8 mouse cellular contexts compared by ENCODE assay signal in genomic region chr7:109536451-109536946, GRCm38 (mm10). TPM values are rescaled to one million over a fixed set of nuclear protein-coding genes. Genes with fewer than 3 reads are reported as not detected.
DNase-seq lines count a peak whose midpoint lies in the region; ATAC-seq and TF ChIP-seq lines count a peak whose summit lies in the region.

No protein-coding gene starts in this region.

- H3K4me1 ChIP-seq in forebrain, postnatal 0 days (ENCODE audit: insufficient read depth) = no peaks in the 10 kb centered on the region; the same call in 1 of the 2 replicates
- peaks cover 11% of the 10 kb centered on the region for H3K4me1 ChIP-seq in hindbrain, embryonic 16.5 days (ENCODE audit: control insufficient read depth, insufficient read depth, low read depth, low read length)

- no peak overlapping the region for H3K27ac ChIP-seq in forebrain, postnatal 0 days (ENCODE audit: low read depth, low read length)
- peak overlapping the region; percentile 64 for H3K27ac ChIP-seq in hindbrain, embryonic 16.5 days (ENCODE audit: low read depth, low read length)

- DNase-seq in heart, adult 18-20 months = peak; percentile 72 to 76
- no peak for DNase-seq in heart, adult 8-10 months (ENCODE audit: low spot score)
- peak; percentile 93 for DNase-seq in brain, embryonic 14.5 days (ENCODE audit: low read depth)
- DNase-seq in forebrain, postnatal 0 days = peak; percentile 64
- DNase-seq in lung, postnatal 36 days = peak; percentile 57
- DNase-seq in B cell, adult 2 months = no peak

- no peak overlapping the region for H3K4me2 ChIP-seq in forebrain, postnatal 0 days (ENCODE audit: low read depth)
- H3K4me2 ChIP-seq in hindbrain, embryonic 16.5 days (ENCODE audit: low read length) = no peak overlapping the region

- 18% methylated on average over 4 of the region's 4 CpGs for WGBS in forebrain, postnatal 0 days
- WGBS in hindbrain, embryonic 16.5 days = 29% methylated on average over 4 of the region's 4 CpGs

- no peak for TF ChIP-seq POLR2A in brain, embryonic 14.5 days (IDR thresholded peaks at IDR 0.05; ENCODE audit: borderline replicate concordance, extremely low read depth, insufficient read depth, insufficient read length, poor library complexity, severe bottlenecking)

- no peak for TF ChIP-seq CTCF in brain, embryonic 14.5 days (IDR thresholded peaks at IDR 0.05; ENCODE audit: borderline replicate concordance, extremely low read depth, insufficient read depth, insufficient read length)
- TF ChIP-seq CTCF in forebrain, postnatal 0 days (IDR thresholded peaks at IDR 0.05; ENCODE audit: low read depth) = 0 out of 2 replicates have a peak, but pooled peaks have one; percentile 6

- no peak overlapping the region for H3K9ac ChIP-seq in forebrain, postnatal 0 days
- no peak overlapping the region for H3K9ac ChIP-seq in hindbrain, embryonic 16.5 days (ENCODE audit: low read depth, low read length)

- H3K27me3 ChIP-seq in forebrain, postnatal 0 days (ENCODE audit: insufficient read depth, low read length) = no peaks in the 10 kb centered on the region
- no peaks in the 10 kb centered on the region for H3K27me3 ChIP-seq in hindbrain, embryonic 16.5 days (replicated peaks; ENCODE audit: control insufficient read depth, insufficient read depth, low read length)

- H3K4me3 ChIP-seq in forebrain, postnatal 0 days (ENCODE audit: low read depth, low read length) = no peak overlapping the region
- H3K4me3 ChIP-seq in hindbrain, embryonic 16.5 days (ENCODE audit: low read length) = no peak overlapping the region

- no peaks in the 10 kb centered on the region for H3K9me3 ChIP-seq in forebrain, postnatal 0 days (ENCODE audit: low read length)
- no peaks in the 10 kb centered on the region for H3K9me3 ChIP-seq in hindbrain, embryonic 16.5 days (ENCODE audit: control insufficient read depth, low read length)

- peaks cover 10% of the 10 kb centered on the region; the same call in 1 of the 2 replicates for H3K36me3 ChIP-seq in forebrain, postnatal 0 days (ENCODE audit: insufficient read depth)
- no peaks in the 10 kb centered on the region for H3K36me3 ChIP-seq in hindbrain, embryonic 16.5 days (ENCODE audit: control insufficient read depth, insufficient read depth, low read length)

- peak; percentile 85 for ATAC-seq in forebrain, postnatal 0 days
- peak; percentile 93 for ATAC-seq in hindbrain, embryonic 16.5 days
- ATAC-seq in inflammation-experienced regulatory T-cells, adult 6 months = no peak

RNA-seq across cellular contexts. Expression of gene Rpl27a, which starts 17.6 kb away (rescaled TPM):
- total RNA-seq in heart, adult 18-20 months (2021) = 10 to 100 TPM; 93.0 to 99.0 TPM
- total RNA-seq in heart, adult 8-10 months (2022) = 100 to 1,000 TPM in 2 of 4 experiments, 10 to 100 TPM in 2; 82.2 to 125 (median 99.4) TPM
- polyA plus RNA-seq in brain, embryonic 14.5 days (2012; rRNA removed) = 440 and 482 TPM in 2 replicates
- 433 and 606 TPM in 2 replicates for total RNA-seq in forebrain, postnatal 0 days (2014; rRNA removed)
- polyA plus RNA-seq in forebrain, postnatal 0 days (2015; fragmentation: Nextera tagmentation; extraction: Ambion mirVana) = 94.1 and 102 TPM in 2 replicates
- polyA plus RNA-seq in hindbrain, embryonic 16.5 days (2015; fragmentation: Nextera tagmentation; extraction: Ambion mirVana) = 76.0 and 80.8 TPM in 2 replicates
- 100 to 1,000 TPM; 216 to 323 (median 255) TPM for polyA plus RNA-seq in inflammation-experienced regulatory T-cells, adult 6 months (2017; shearing (Covaris generic))

RNA-seq across cellular contexts. Expression of gene Trim66, which starts 28.6 kb away (rescaled TPM):
- total RNA-seq in heart, adult 18-20 months (2021) = under 1 TPM; 0.07 to 0.23 TPM
- under 1 TPM; 0.13 to 0.37 (median 0.15) TPM for total RNA-seq in heart, adult 8-10 months (2022)
- 1.2 and 1.5 TPM in 2 replicates for polyA plus RNA-seq in brain, embryonic 14.5 days (2012; rRNA removed)
- total RNA-seq in forebrain, postnatal 0 days (2014; rRNA removed) = 2.3 and 3.9 TPM in 2 replicates
- polyA plus RNA-seq in forebrain, postnatal 0 days (2015; fragmentation: Nextera tagmentation; extraction: Ambion mirVana) = 0.34 and 0.41 TPM in 2 replicates
- polyA plus RNA-seq in hindbrain, embryonic 16.5 days (2015; fragmentation: Nextera tagmentation; extraction: Ambion mirVana) = 0.91 and 1.4 TPM in 2 replicates
- not detected for polyA plus RNA-seq in inflammation-experienced regulatory T-cells, adult 6 months (2017; shearing (Covaris generic))

Comparison
In these comparisons a context has a peak if more than half of its experiments do, and no peak if none do; other contexts are left out.
1. DNase-seq: peak in heart, adult 18-20 months (2 of 2), brain, embryonic 14.5 days (single experiment), forebrain, postnatal 0 days (single experiment) and lung, postnatal 36 days (single experiment); none in heart, adult 8-10 months (single experiment) and B cell, adult 2 months (0 of 2).